Mouse (Mus musculus) midbrain, embryonic 11.5 days (tissue): ENCODE data around the gene Tmem199. TPM values are rescaled to one million over a fixed set of nuclear protein-coding genes. Genes with fewer than 3 reads are reported as not detected.

ENCODE experiments used
- ATAC-seq: fragments of 200-750 bp; cut with Nextera tagmentation; 2 replicates; pipeline ENCODE4 v1.8.0; 2017; ENCODE audit warnings: moderate TSS enrichment, moderate library complexity; ENCODE audit not compliant: low FRiP score
- DNase-seq: peaks from one replicate; pipeline ENCODE4 v3.0.0; 2015; ENCODE audit warnings: low spot score; ENCODE audit errors: missing footprints
- H3K27ac ChIP-seq: fragments of 300-500 bp; sonication (generic); 2 replicates; pipeline ENCODE4 v1.5.1; 2014; ENCODE audit warnings: low read depth, low read length
- H3K27me3 ChIP-seq: fragments of 300-500 bp; sonication (generic); 2 replicates; pipeline ENCODE4 v1.6.1; 2014; ENCODE audit warnings: mild to moderate bottlenecking, low read length, moderate library complexity, mixed read lengths; ENCODE audit not compliant: control insufficient read depth, insufficient read depth
- H3K36me3 ChIP-seq: fragments of 300-500 bp; sonication (generic); 2 replicates; pipeline ENCODE4 v1.6.1; 2014; ENCODE audit warnings: mild to moderate bottlenecking, low read length, moderate library complexity, mixed read lengths; ENCODE audit not compliant: control insufficient read depth, insufficient read depth
- H3K4me1 ChIP-seq: fragments of 300-500 bp; sonication (generic); 2 replicates; pipeline ENCODE4 v1.6.1; 2014; ENCODE audit warnings: low read length; ENCODE audit not compliant: control insufficient read depth, insufficient read depth
- H3K4me2 ChIP-seq: fragments of 300-500 bp; sonication (generic); 2 replicates; pipeline ENCODE4 v1.6.1; 2014; ENCODE audit warnings: mild to moderate bottlenecking, moderate library complexity
- H3K4me3 ChIP-seq: fragments of 300-500 bp; sonication (generic); 2 replicates; pipeline ENCODE4 v1.5.1; 2014; ENCODE audit warnings: low read depth, low read length
- H3K9ac ChIP-seq: fragments of 300-500 bp; sonication (generic); 2 replicates; pipeline ENCODE4 v1.6.1; 2014; ENCODE audit warnings: low read length
- H3K9me3 ChIP-seq: fragments of 300-500 bp; sonication (generic); 2 replicates; pipeline ENCODE4 v1.6.1; 2016; ENCODE audit warnings: low read length; ENCODE audit not compliant: control insufficient read depth
- WGBS: fragments of 180-500 bp; shearing (Covaris S2); extraction: QIAGEN DNeasy Blood & Tissue Kit; methylation state at CpG from one replicate; pipeline ENCODE4 v1.1.7; 2014; 5-methylcytosine and 5-hydroxymethylcytosine counted together
- polyA plus RNA-seq: library from polyadenylated mRNA; unstranded; fragments of >200 nt; fragmentation: Nextera tagmentation; extraction: Ambion mirVana; gene quantifications from 2 replicates; pipeline ENCODE4 v1.2.1, GENCODE M21; 2014

The Tmem199 gene
- polyA plus RNA-seq, 1 experiment from 2014 or later, result 82.4 TPM

GRCm38 (mm10) chr11:78515549-78516325 is 3.8 kb upstream of the Tmem199 start:
- H3K9me3 ChIP-seq, result no peaks in the 10 kb centered on the region
- no peak for DNase-seq
- H3K36me3 ChIP-seq, result peaks cover 21% of the 10 kb centered on the region; the same call in 1 of the 2 replicates
- no peak overlapping the region for H3K27ac ChIP-seq
- peaks cover 13% of the 10 kb centered on the region for H3K4me1 ChIP-seq
- ATAC-seq, result no peak
- no peak overlapping the region for H3K9ac ChIP-seq
- H3K27me3 ChIP-seq, result no peaks in the 10 kb centered on the region
- no peak overlapping the region for H3K4me2 ChIP-seq
- H3K4me3 ChIP-seq, result no peak overlapping the region
- WGBS, result 55% methylated on average over 2 of the region's 2 CpGs

- Histone ChIP-seq H3K9me3 (no peaks in the 10 kb centered on the region), H3K27ac (no peak overlapping the region), H3K4me1 (peaks cover 13% of the 10 kb centered on the region), H3K9ac (peak overlapping the region; percentile 95), H3K4me3 (peak overlapping the region; percentile 88; the same call in 1 of the 2 replicates), H3K27me3 (no peaks in the 10 kb centered on the region), H3K36me3 (peaks cover 16% of the 10 kb centered on the region; the same call in 1 of the 2 replicates), H3K4me2 (peak overlapping the region; percentile 73)
- no peak for DNase-seq
- no peak for ATAC-seq
- WGBS, result 82% methylated on average over 3 of the region's 3 CpGs
These were observed 1.3 kb upstream of the Tmem199 start for GRCm38 (mm10) chr11:78513106-78513790.

- no peak overlapping the region for H3K4me3 ChIP-seq
- no peak overlapping the region for H3K4me2 ChIP-seq
- DNase-seq, result no peak
- no peak overlapping the region for H3K9ac ChIP-seq
- H3K36me3 ChIP-seq, result peaks cover 2% of the 10 kb centered on the region; the same call in 1 of the 2 replicates
- 82% methylated on average over 5 of the region's 5 CpGs for WGBS
- H3K4me1 ChIP-seq, result peaks cover 13% of the 10 kb centered on the region
- no peak for ATAC-seq
- no peak overlapping the region for H3K27ac ChIP-seq
- H3K27me3 ChIP-seq, result no peaks in the 10 kb centered on the region
- no peaks in the 10 kb centered on the region for H3K9me3 ChIP-seq
These were observed 2.8 kb downstream of the Tmem199 start for GRCm38 (mm10) chr11:78509148-78509547.

GRCm38 (mm10) chr11:78505430-78505829 is 6.5 kb downstream of the Tmem199 start:
- Histone ChIP-seq H3K9ac (no peak overlapping the region), H3K4me3 (no peak overlapping the region), H3K9me3 (no peaks in the 10 kb centered on the region), H3K4me2 (no peak overlapping the region), H3K27ac (no peak overlapping the region), H3K36me3 (peaks cover 2% of the 10 kb centered on the region; the same call in 1 of the 2 replicates), H3K27me3 (no peaks in the 10 kb centered on the region), H3K4me1 (no peaks in the 10 kb centered on the region)
- no peak for ATAC-seq
- no peak for DNase-seq
- 83% methylated on average over 3 of the region's 3 CpGs for WGBS

GRCm38 (mm10) chr11:78502909-78503650 is 8.9 kb downstream of the Tmem199 start, which contains the start of gene Sebox:
Gene Sebox (plus strand): TSS chr11:78503447.
- Histone ChIP-seq H3K36me3 (peaks cover 2% of the 10 kb centered on the region; the same call in 1 of the 2 replicates), H3K9ac (no peak within 1 kb of the TSS), H3K9me3 (no peaks in the 10 kb centered on the region), H3K27me3 (no peaks in the 10 kb centered on the region), H3K4me3 (no peak within 1 kb of the TSS), H3K4me2 (no peak within 1 kb of the TSS), H3K4me1 (peaks cover 10% of the 10 kb centered on the region; the same call in 1 of the 2 replicates), H3K27ac (no peak within 1 kb of the TSS)
- 65% methylated on average over 7 of the region's 7 CpGs for WGBS
- ATAC-seq (no peak), DNase-seq (no peak)

- no peak for DNase-seq
- 84% methylated on average over 20 of the region's 20 CpGs for WGBS
- no peaks in the 10 kb centered on the region for H3K27me3 ChIP-seq
- H3K9me3 ChIP-seq, result no peaks in the 10 kb centered on the region
- H3K4me1 ChIP-seq, result peaks cover 17% of the 10 kb centered on the region
- ATAC-seq, result no peak
- H3K36me3 ChIP-seq, result no peaks in the 10 kb centered on the region
- no peak overlapping the region for H3K9ac ChIP-seq
- H3K27ac ChIP-seq, result no peak overlapping the region
- no peak overlapping the region for H3K4me2 ChIP-seq
- no peak overlapping the region for H3K4me3 ChIP-seq
These were observed 10.4 kb downstream of the Tmem199 start for GRCm38 (mm10) chr11:78501529-78501928.

- Histone ChIP-seq H3K9me3 (no peaks in the 10 kb centered on the region), H3K9ac (no peak overlapping the region), H3K36me3 (no peaks in the 10 kb centered on the region), H3K27ac (no peak overlapping the region), H3K4me3 (no peak overlapping the region), H3K4me1 (peaks cover 25% of the 10 kb centered on the region), H3K27me3 (peaks cover 5% of the 10 kb centered on the region), H3K4me2 (peak overlapping the region; percentile 14; the same call in 1 of the 2 replicates)
- ATAC-seq, result no peak
- 76% methylated on average over 9 of the region's 9 CpGs for WGBS
- no peak for DNase-seq
These were observed 11.3 kb downstream of the Tmem199 start for GRCm38 (mm10) chr11:78500623-78501202.

- peak overlapping the region; percentile 23 for H3K4me2 ChIP-seq
- H3K27ac ChIP-seq, result peak overlapping the region; percentile 57; the same call in 1 of the 2 replicates
- DNase-seq, result no peak
- WGBS, result 44% methylated on average over 16 of the region's 16 CpGs
- H3K4me3 ChIP-seq, result peak overlapping the region; percentile 6; the same call in 1 of the 2 replicates
- H3K9me3 ChIP-seq, result no peaks in the 10 kb centered on the region
- no peaks in the 10 kb centered on the region for H3K36me3 ChIP-seq
- no peak for ATAC-seq
- H3K9ac ChIP-seq, result no peak overlapping the region
- peaks cover 8% of the 10 kb centered on the region for H3K27me3 ChIP-seq
- peaks cover 27% of the 10 kb centered on the region for H3K4me1 ChIP-seq
These were observed 12.4 kb downstream of the Tmem199 start for GRCm38 (mm10) chr11:78499543-78499942.
